Mouse (Mus musculus) 416B (cell line): ENCODE results near the gene Lclat1.
"Not testable (repeated sequence)": the region's sequence is repeated elsewhere in the genome, so short reads cannot be mapped to it uniquely, and the experiment has no call there.

Source experiments
- DNase-seq: peaks from one replicate; pipeline ENCODE4 v3.0.0; 2011; ENCODE audit warnings: low read depth

Gene Lclat1

DNA sequence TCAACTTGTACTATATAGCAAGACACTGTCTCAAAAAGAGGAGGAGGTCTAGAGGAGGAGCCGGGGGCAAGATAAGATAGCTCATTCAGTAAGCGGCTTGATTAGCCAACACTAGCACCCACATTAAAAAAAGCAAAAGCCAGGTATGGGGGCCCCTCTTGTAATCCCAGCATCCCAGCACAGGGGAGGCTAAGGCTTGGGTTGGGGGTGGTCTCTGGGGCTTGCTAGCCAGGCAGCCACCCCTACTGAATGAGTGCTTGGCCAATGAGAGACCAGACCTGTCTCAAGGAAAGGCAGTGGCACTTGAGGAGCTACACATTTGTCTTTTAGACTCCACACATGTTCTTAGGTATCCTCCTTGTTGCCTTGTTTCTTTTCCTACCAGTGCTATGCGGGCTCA lies 136.8 kb downstream of the Lclat1 start:
- DNase-seq, result no peak

DNA sequence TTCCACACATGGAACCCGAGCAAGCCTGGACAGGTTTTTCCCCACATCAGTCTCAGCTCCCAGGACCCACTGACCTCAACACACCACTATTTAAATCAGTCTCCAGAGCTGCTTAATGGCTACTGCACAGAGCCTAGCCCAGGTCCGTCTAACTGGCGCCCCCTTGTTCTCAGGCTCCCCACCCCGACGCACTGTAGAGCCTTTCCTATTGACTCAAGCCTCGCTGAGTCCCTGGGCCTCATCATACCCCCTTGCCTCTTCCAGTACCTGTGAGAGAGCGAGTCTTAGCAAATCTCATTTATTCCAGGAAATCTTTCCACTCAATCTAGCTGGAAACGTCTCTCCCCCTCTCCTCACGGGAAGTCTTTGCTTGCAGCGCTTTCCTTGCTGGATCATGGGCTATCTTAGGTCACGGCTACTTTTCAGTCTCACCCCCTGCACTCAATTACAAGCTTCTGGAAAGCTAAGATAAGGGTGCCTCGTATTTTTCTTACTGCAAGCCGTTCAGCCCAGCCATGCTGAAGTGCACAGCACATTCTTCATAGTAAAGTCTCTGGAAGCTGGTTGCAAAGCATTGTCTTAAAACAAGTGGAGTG lies 137.4 kb downstream of the Lclat1 start:
- no peak for DNase-seq

DNA sequence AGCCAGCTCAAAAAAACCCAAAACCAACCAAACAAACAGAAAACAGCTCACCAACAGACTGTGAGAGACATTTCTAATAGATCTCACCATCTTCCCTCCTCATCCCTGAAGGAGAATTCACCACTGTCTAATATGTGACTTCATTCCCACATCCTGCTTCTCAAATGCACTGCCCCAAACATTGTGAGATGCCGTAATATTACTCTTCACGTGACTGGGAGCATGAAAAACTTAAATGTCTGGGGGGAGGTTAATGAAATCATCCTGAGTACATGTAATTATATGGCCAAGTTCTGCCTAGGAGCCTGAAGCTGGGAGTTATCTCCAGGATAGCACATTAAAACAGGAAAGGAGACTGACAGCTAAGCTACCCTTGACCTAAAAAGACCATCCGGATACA lies 138.3 kb downstream of the Lclat1 start:
- no peak for DNase-seq

DNA sequence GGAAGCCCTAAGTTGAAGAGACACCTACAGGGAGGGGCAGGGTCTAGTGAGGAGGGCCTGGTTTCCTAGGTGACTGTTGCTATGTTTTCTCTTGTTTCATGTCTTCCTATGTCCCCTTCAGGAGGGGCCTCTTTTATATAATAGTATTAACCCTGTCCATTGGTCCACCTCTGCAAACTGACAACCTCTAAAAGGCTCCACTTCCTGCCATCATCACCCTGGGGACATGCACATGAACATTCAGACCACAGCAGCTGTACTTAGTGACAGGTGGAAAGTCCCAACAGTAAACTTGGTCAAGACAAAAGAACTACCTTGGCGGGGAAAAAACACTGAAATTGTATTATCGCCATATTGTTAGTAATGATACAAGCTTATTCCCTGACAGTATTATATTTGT lies 139.1 kb downstream of the Lclat1 start:
- no peak for DNase-seq

DNA sequence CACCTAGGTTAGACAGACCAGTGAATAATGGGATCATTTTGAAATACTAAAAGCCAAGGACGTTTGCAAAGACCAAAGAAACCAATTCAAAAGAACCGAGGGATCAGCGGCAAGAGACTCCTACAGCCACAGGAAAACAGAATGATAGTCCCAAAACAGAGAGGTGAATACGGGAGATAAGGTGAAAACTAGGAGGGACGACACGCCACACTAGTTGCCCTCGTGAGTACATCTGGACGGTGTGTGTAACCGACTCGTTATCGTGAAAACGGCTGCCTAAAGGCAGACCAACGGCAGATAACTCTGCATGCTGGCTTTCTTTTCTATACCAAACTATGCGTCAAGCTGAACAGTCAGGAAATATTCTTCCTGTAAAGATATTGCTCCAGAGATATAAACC lies 140.0 kb downstream of the Lclat1 start:
- no peak for DNase-seq

DNA sequence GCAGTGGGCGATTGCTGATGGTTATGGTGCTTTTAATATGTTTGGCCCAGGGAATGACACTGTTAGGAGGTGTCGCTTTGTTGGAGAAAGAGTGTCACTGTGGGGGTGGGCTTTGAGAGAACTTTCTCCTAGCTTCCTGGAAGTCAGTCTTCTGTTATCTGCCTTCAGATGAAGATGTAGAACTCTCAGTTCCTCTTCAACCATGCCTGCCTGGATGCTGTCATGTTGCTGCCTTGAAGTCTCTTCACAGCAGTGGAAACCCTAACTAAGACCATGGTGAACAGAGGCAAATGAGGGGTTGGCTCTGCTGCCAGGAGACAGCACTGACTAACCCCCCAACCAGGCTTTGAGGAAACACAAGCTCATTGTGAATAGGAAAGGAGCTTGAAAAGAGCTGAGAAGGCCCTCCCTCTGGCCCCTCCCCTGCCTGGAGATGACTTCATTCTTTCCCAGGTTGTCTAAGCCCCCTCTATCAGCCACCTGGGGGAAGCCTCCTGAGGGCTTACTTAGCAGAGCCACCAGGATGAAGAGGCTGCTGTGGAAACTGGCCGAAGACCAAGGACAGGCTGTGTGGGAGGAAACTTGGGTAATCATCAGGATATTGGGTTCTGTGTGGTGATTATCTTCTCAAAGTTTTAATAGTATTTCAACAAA lies 142.8 kb downstream of the Lclat1 start:
- DNase-seq, result peak; percentile 81

DNA sequence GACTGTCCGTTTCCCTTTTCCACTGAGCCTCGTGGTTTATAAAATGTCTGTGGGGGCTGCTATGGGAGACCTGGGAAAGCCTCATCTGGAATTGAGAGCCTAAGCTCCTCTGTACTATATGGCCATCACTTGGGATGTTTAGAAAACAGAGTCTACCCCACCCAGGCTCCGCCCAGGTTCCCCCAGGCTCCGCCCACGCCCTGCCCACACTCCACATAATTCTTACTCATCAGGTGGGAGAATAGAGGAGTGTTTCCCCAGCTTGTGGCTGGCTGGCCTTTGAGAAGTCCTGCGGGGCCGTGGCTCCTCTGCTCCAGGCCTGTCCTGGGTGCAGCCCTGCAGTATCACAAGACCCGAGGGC lies 143.3 kb downstream of the Lclat1 start:
- peak; percentile 77 for DNase-seq

DNA sequence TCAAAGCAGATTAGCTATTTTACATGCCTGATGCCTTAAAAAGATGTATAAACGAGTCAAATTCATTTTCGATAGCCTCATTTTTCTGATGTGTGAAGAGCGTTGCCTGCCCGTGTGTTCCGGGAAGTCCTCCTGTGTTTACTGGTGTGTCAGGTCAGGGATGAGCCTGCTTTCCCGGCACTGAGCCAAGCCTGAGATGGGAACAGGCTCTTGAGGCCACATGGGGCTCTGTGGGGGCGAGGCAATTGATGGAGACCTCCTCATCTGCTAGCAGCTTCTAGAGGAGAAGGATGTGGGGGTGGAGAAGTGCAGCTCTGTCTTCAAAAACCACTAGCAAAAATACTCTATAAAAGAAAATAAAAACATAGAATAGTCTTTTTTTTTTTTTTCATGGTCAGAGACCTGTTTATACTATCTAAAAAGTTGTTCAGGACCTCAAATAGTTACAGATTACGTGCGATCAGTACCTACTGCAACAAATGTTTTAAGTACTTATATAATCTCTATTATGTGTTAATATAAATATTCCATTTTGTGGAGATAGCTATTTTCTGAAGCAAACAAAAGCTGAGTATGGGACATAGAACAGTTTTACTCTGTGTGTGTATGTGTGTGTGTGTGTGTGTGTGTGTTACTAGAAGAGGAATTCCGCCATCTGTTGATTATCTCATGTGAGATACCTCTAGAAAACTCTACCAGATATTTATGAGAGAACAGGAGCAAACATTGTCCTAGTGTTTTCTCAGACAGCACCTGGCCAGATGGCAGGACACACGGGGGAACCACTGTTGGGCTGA lies 144.2 kb downstream of the Lclat1 start:
- DNase-seq, result no peak

DNA sequence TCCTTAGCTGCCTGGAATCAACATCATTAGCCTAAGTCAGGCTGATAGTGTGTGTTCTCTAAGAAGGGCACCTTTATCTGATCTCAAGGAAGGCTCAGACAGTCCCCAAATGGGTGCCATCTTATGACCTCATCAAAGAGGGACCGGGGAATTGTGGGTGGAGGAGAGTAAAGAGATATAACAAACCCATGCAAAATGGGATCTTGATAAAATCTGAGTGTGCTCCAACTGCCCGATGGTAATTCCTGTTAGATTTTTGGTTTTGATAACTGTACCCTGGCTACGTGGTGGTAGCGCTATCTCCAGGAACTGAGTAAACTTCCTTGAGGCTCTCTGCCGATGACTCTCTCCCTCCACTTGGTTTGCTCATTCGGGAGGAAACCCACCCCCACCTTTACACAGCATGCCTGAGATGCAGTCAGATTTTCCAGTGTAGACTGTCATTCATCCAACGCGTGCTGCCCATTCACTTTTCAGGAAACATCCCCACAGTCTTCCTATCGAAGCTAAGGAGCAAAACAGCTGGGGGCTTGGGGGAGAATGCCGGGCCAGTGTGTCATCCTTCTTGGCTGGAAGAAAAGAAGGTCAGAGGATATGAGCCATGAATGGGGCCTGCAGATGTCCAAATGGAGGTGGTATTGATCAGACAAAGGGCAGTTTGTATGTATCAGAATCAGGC lies 145.6 kb downstream of the Lclat1 start:
- peak; percentile 91 for DNase-seq

DNA sequence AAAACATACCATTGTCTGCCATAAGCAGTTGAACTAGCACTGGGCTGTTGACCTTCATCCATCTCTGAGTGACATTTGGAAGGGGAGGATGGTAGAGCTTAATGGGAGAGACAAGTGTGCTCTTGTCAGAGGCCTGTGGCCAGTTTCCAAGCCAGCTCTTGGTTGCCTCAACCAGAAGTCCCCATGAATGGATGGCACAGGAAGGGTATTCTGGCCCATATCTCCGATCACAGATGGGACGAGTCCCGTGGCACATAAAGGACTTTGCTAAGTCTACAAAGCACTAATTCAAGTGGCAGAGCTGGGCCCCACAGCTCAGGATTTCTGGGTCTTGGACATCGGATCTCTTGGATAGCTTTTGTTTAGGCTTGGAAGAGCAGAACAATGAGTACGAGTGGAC lies 148.0 kb downstream of the Lclat1 start:
- DNase-seq, result no peak

DNA sequence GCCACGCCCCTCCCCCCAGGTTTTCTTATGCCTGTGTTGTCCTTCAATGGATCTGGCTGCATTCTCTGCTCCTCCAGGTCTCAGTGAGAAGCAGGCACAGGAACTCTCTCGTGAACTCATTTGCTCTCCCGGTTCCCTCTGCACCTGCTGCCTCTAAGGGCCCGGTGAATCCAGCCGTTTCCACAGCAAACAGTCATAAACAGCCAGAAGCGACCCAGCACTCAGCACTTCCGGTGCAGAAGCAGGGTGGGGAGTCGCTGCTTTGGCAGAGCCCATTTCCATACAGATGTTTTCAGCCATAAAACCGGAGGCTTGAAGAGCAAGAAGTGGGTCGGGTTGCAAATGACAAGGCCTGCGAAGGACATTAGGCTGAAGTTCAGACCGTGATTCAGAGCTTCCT lies 150.8 kb downstream of the Lclat1 start:
- DNase-seq, result peak; percentile 47

DNA sequence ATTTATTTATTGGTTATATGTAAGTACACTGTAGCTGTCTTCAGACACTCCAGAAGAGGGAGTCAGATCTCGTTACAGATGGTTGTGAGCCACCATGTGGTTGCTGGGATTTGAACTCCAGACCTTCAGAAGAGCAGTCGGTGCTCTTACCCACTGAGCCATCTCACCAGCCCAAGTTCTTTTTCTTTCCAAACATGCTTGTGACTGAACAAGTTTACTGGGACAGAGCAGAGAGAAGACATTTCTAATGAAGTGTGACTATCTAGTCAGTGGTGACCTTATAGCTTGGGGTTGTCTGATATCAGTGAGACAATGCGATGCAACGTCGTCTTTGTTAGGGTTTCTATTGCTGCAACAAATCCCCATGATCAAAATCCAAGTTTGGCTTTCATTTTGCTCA lies 151.5 kb downstream of the Lclat1 start:
- DNase-seq, result not testable (repeated sequence)

DNA sequence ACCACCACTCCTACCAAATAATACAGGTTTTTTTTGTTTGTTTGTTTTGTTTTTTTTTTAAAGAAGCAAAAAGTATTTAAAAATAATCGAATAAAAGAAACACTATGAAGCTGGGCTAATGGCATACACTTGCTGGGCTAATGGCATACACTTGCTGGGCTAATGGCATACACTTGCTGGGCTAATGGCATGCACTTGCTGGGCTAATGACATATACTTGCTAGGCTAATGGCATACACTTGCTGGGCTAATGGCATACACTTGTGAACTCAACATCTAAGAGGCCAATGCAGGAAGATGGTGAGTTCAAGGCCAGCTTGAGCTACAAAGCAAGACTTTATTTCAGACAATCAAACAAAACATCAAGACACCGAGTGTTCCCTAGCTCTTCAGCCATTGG lies 154.8 kb downstream of the Lclat1 start:
- DNase-seq, result no peak

DNA sequence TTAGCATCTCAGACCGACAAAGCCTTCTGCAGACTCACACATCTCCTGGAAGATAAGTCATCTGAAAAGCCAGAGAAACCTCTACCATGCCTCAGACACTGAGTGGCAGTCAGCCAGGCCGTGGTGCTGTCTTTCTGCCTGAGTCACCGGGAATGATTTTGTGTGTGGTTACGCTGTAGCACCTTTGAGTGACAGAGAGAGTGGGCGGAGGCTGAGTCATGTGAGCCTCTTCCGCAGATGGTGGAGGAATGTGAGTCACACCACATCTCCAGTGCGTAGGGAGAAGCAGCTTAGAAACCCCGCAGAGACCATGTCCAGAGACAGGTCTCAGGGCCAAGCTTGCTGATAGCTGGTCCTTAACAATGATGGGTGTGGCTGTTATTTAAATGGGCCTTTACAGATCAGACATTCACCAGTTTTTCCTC lies 155.3 kb downstream of the Lclat1 start:
- peak; percentile 99 for DNase-seq

DNA sequence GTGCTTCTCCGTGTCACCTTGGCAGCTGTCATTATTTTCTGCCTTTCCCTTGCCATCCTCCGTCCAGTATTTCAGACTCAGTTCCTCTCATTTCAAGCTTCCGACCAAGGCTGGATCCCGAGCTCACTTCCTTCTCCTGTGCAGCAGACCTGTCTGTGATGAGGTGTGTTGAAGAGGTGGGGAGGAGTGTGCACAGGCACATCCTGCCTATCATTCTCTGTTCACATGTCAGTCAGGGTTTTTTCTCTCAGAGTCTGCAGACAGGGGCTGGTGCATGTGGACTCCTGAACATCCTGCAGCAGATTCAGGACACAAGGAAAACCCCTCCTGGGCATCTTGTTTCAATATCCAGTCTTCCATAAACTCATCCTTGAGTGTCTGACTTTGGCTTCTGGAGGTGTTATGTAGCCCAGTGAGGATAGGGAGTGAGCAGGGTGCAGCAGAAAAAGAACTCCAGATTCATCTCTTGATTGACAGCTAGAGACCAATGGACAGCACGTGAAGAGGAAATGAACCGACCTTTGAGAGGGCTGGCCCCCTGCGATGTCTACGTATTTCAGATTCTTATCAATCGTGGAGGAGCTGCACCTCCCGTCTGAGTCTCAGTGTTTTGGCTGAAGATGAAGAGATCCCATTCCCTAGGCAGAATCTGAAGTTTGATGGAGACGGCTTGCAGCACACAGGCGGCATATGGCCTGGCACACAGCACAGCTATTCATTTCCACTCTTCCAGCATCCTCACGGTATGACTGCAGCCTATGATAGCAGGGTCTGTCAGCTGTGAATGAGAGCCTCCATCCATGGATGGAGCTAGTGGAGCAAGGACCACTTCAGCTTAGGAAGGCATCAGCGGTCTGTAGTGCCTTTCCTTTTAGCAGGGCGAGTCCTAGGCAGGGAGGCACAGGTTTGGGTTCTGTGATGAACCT lies 163.3 kb downstream of the Lclat1 start:
- DNase-seq, result no peak

DNA sequence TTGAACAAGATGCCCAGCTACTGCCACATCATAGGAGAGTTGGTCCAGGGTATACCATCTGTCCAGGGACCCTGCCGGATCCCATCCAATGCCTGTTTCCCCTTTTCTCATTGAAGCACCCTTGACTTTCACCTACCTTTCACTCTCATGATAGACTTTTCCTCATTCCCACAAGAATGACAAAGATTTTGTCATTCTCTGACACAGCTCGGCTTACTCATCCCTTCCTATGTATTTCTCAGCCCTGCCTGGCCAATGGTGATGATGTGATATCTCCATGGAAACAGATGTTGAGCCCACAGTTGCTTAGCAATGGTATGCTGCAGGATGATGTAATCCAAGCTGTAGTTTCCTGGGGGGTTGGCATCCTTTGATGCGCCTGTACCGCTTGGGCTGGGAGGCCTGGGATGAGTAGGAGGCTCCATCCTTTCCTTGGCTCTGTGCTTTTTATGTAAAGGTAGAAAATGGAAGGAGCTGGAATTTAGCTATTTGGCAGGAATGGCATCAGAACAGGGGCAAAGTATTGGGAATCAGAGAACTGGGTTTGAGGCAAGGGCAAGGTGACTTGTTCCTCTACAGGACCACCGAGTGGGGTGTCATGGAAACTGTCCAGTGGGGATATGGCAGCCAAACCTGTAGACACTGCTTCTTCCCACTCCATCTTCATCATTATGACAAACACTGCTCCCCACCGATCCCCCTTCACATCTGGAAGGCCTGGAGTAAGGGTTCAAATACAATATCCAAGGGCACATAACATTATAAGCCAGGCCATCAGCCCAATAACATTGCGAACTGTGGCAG lies 164.2 kb downstream of the Lclat1 start:
- DNase-seq, result peak; percentile 64

DNA sequence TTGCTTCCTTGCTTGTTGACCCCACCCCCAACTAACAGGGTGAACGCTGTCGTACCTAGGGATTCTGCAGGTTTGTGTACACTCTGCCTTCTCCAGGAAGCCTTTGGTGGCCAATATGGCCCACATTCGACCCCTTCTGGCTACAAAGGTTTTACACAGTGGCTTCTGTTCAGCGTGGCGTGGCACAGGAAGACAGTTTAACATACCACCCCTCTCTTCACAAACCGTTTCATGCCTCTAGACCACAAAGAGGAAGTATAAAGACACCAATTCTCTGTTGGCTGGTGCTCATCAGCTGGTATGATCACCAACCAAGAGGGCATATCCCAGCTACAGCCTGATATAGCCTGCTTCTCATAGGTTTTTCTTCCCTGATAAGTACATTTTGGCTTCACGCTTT lies 166.0 kb downstream of the Lclat1 start:
- DNase-seq, result peak; percentile 81

DNA sequence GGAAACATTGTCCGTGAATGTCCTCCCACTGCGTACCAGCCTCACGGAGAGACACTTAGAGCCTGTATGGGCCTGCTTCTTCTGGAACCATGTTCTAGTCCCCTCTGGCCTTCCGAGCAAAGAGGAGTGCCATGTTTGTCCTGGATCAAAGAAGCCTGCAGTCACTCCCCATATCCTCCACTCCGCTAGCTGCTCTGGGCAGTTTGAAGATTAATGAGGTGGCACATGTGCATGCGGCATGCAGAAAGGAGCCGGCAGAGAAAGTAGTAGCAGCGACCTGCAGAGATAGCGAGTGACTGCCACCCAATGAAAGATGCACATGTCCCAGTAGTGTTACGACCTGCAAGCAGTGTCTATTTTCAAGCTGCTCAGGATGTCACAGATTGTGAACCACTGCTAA lies 167.3 kb downstream of the Lclat1 start:
- DNase-seq, result no peak

DNA sequence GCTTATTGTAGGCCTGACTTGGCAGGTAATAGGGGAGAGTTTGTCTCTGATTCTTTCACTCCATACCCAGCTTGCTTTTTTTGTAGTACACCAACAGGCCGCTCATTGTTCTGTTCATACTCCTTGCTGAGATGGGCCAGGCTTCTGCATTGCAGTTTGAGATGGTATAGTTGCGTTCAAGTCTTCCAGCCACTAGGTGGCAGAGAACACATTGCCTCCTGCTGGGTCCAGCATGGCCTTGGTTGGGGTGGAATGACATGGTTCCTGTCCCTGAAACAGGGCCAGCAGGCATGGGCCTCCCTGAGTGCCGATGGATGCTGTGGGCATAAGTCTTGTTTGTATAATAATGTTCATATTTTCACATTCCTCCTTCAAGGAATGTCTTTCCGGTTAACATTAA lies 170.0 kb downstream of the Lclat1 start:
- peak; percentile 44 for DNase-seq

DNA sequence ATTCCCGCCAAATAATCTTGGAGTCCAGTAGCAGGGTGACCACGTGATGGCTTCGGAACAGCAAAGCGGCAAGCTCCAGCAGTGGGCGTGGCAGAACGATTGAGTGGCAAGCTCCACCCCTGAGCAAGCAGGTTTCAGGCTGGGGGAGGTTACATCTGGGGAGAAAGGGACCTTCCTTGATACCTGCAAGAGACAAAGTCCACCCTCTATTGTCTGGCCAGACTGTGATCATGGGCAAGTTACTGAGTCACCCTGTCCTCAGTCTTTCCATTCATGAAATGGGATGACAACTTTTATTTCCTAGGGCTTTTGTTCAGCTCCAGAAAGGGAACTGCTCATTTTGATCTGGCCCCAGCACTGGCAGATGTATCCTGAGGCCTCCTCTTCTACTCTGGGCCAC lies 174.9 kb downstream of the Lclat1 start:
- DNase-seq, result not testable (repeated sequence)

DNA sequence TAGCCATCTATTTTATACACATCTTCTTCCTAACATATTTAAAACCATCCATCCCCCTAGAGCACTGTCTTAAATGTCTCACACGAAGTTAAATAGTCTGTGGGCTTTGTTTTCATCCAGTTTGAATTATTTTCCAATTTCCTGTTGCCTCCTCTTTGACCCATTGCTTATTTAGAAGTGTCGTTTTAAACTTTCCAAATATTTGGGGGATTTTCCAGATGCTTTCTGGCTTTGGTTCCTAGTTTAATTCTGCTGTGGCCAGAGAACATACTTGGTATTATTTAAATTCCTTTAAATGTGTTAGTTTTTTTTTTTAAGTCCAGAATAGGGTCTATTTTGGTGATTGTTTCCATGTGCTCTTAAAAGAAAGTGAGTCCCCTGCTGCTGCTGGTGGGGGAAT lies 176.5 kb downstream of the Lclat1 start:
- DNase-seq, result no peak
